Mouse (Mus musculus) brown adipose tissue, adult 24 weeks (tissue): ENCODE measurements around the gene Tsen34. TPM values are rescaled to one million over a fixed set of nuclear protein-coding genes. Genes with fewer than 3 reads are reported as not detected.
A peak's percentile ranks its signal among the peaks of the same experiment; 100 is the strongest.
"Not testable (repeated sequence)": the region's sequence is repeated elsewhere in the genome, so short reads cannot be mapped to it uniquely, and the experiment has no call there.

Experiments used
- H3K27ac ChIP-seq: fragments of 200-500 bp; replicated peaks from 2 replicates; pipeline ENCODE4 v1.5.1; 2012; ENCODE audit warnings: low read depth, mild to moderate bottlenecking, low read length
- H3K4me1 ChIP-seq: fragments of 200-500 bp; 2 replicates; pipeline ENCODE4 v1.6.1; 2012; ENCODE audit warnings: low read length, mixed read lengths; ENCODE audit not compliant: control insufficient read depth, insufficient read depth, insufficient read length
- H3K4me3 ChIP-seq: fragments of 200-500 bp; 2 replicates; pipeline ENCODE4 v1.5.1; 2012; ENCODE audit warnings: low read depth, mild to moderate bottlenecking, low read length, moderate library complexity; ENCODE audit not compliant: insufficient read depth
- polyA plus RNA-seq: library from polyadenylated mRNA; stranded (reverse); fragments of >200 nt; gene quantifications from 2 replicates; pipeline ENCODE4 v1.2.4, GENCODE M21; 2012; ENCODE audit not compliant: missing spikeins, insufficient read depth, insufficient read length

The Tsen34 gene
- polyA plus RNA-seq, 1 experiment, result 37.7 TPM

DNA sequence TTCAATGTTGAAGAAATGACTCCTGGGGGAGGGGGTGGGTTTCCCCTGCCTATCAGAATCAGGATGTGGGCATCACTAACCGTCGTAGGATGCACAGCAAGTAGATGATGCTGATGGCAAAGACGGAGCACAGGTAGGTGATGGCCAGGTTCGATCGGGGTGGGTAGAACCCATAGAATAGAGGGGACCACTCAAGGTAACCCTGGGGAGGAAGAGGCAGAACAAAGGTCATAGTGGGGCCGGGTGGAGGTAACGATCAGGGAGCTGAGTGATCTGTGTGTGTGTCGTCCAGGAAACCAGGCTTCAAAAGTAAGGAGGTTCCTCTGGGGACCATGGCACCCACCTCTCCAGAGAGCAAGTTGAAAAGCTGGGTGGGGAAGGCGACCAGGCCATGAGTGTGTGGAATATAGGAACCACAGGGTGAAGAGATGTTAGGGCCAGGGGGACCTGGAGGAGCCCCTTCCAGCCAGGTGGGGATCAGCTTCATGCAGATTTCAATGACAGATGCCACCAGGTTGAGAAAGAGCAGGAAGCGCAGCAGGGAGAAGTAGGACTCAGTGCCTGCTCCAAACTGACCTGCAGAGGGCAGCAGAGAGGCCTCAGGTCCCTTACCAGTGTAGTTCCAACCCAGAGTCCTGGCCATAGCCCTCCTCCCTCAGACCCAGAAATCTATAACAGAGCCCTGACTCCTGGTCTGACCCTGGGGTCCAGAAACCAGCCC lies 18.0 kb upstream of the Tsen34 start:
- H3K4me3 ChIP-seq, result no peak overlapping the region
- no peak overlapping the region for H3K27ac ChIP-seq
- H3K4me1 ChIP-seq, result no peaks in the 10 kb centered on the region

GRCm38 (mm10) chr7:3675228-3675548 lies 17.5 kb upstream of the Tsen34 start:
- no peak overlapping the region for H3K4me3 ChIP-seq
- no peaks in the 10 kb centered on the region for H3K4me1 ChIP-seq
- no peak overlapping the region for H3K27ac ChIP-seq

- no peak overlapping the region for H3K27ac ChIP-seq
- no peaks in the 10 kb centered on the region for H3K4me1 ChIP-seq
- H3K4me3 ChIP-seq, result no peak overlapping the region
Observed at GRCm38 (mm10) chr7:3676371-3676770, 16.3 kb upstream of the Tsen34 start.

GRCm38 (mm10) chr7:3677342-3677741 lies 15.3 kb upstream of the Tsen34 start, which contains the start of gene Tmc4:
Gene Tmc4 (minus strand): TSS chr7:3677553.
- H3K4me1 ChIP-seq, result no peaks in the 10 kb centered on the region
- H3K27ac ChIP-seq, result no peak within 1 kb of the TSS
- no peak within 1 kb of the TSS for H3K4me3 ChIP-seq

- Histone ChIP-seq H3K4me1 (no peaks in the 10 kb centered on the region), H3K27ac (no peak overlapping the region), H3K4me3 (no peak overlapping the region)
Observed at GRCm38 (mm10) chr7:3683908-3684550, 8.6 kb upstream of the Tsen34 start.

DNA sequence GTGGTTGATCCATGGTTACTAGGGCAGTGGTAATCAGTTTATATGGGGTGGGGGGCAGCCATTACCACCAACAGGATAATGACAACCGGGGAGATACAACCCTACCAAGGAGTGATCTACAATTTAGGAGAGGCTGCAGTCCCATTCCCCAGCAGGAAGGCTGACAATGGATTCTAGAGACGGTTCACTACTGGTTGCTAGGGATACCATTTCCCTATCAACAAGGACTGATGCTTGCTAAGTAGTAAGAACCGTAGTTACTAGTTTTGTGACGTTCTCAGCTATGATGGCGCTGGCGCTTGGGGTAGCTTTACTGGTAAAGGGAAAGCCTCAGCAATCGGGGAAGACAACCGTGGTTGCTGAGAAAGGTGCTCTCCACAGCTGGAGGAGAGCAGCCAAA lies 8.0 kb upstream of the Tsen34 start:
- H3K4me1 ChIP-seq, result no peaks in the 10 kb centered on the region
- no peak overlapping the region for H3K4me3 ChIP-seq
- H3K27ac ChIP-seq, result no peak overlapping the region

- H3K4me1 ChIP-seq, result no peaks in the 10 kb centered on the region
- no peak overlapping the region for H3K4me3 ChIP-seq
Observed at GRCm38 (mm10) chr7:3685400-3686187, 7.1 kb upstream of the Tsen34 start.

DNA sequence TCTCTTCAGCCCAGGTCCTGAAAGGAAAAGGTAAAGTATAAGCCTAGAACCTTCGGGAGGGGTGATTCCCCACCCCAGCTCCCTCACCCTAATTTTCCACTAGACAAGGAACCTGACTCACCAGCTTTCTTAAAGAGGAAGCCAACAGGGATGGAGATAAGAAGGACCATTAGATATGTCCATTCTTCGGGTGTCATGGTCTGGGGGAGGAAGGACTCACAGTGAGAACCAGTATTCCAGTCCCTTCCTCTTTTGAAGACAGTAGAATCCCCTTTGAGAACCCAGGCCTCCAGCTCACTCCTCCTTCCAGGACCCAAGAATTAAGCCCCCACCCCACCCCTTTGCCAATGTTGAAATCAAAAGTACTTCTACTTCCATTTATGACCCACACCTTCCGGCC lies 744 bp upstream of the Tsen34 start:
- Histone ChIP-seq H3K27ac (no peak overlapping the region), H3K4me1 (no peaks in the 10 kb centered on the region), H3K4me3 (peak overlapping the region; percentile 72)

More at GRCm38 (mm10) chr7:3685400-3686187, 7.1 kb upstream of the Tsen34 start:
- H3K27ac ChIP-seq, result no peak overlapping the region

- Histone ChIP-seq H3K4me3 (peak within 1 kb of the TSS; percentile 72), H3K4me1 (no peaks in the 10 kb centered on the region), H3K27ac (peak within 1 kb of the TSS; percentile 92)
Observed at GRCm38 (mm10) chr7:3692987-3693808, 535 bp downstream of the Tsen34 start, which contains the start of gene Mboat7. Gene Mboat7 (minus strand): TSS chr7:3693523.

DNA sequence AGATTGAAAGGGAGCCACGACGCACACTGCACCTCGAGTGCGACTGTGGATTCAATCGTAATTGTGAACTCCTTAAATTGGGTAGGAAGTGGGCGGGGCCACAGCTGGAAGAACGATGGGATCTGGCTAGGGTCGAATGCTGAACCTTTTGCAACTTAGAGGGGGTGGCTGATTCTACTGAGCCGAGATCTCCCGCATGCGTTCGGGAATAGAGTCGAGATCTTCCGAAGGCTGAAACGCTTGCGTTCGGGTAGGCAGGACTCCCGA lies 1.1 kb downstream of the Tsen34 start:
- Histone ChIP-seq H3K4me1 (no peaks in the 10 kb centered on the region), H3K27ac (peak overlapping the region; percentile 92), H3K4me3 (peak overlapping the region; percentile 72)

DNA sequence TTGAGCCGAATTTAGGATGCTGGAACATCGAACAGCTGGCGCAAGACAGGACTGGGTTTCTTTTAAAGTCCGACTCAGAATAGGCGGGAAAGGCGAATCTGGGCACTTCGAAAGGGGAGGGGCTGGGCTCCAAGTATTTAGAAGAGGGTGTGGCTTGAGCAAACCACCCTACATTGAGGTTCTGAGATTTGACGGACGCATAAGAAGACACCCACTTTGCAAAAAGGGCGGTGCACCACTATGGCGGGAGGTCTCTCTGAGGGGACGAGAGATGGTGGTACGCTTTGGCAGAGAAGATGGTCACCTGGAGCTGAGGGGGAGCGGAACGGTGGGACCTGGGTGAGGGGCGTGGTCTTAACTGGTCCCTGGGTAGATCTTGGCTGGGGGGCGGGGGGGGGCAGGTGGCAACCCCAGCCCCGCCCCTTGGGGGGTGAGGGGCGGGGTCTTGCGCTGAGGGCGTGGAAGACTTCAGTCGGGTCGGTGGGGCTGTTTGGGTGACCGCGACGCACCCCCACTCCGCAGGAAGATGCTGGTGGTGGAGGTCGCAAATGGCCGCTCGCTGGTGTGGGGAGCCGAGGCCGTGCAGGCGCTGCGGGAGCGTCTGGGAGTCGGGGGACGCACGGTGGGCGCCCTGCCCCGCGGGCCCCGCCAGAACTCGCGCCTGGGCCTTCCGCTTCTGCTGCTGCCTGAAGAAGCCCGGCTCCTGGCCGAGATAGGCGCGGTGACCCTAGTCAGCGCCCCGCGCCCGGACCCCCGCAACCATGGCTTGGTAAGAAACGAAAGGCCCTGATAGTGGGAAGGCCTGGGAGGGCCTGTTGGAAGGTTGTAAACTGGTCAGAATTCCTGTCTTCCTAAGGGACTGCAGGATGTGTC lies 1.6 kb downstream of the Tsen34 start:
- Histone ChIP-seq H3K4me3 (peak overlapping the region; percentile 72), H3K4me1 (no peaks in the 10 kb centered on the region), H3K27ac (peak overlapping the region; percentile 92)

- H3K4me3 ChIP-seq, result peak overlapping the region; percentile 72
- not testable (repeated sequence) for H3K27ac ChIP-seq, H3K4me1 ChIP-seq
Observed at GRCm38 (mm10) chr7:3694949-3695305, 2.3 kb downstream of the Tsen34 start.

GRCm38 (mm10) chr7:3698471-3698870 lies 5.8 kb downstream of the Tsen34 start:
- Histone ChIP-seq H3K4me3 (no peak overlapping the region), H3K27ac (no peak overlapping the region), H3K4me1 (no peaks in the 10 kb centered on the region)

GRCm38 (mm10) chr7:3703148-3703878 lies 10.7 kb downstream of the Tsen34 start:
- Histone ChIP-seq H3K4me3 (peak overlapping the region; percentile 50), H3K4me1 (no peaks in the 10 kb centered on the region; the same call in 1 of the 2 replicates), H3K27ac (peak overlapping the region; percentile 82)
